Mouse (Mus musculus): ENCODE measurements at regions not wholly inside any gene's neighbourhood (a gene's known extent, or its start where the extent isn't known, plus 50 kb on each side); places are given as distances from the start of the nearest gene placed in this dataset.
"Not testable (repeated sequence)": the region's sequence is repeated elsewhere in the genome, so short reads cannot be mapped to it uniquely, and the experiment has no call there.

DNA sequence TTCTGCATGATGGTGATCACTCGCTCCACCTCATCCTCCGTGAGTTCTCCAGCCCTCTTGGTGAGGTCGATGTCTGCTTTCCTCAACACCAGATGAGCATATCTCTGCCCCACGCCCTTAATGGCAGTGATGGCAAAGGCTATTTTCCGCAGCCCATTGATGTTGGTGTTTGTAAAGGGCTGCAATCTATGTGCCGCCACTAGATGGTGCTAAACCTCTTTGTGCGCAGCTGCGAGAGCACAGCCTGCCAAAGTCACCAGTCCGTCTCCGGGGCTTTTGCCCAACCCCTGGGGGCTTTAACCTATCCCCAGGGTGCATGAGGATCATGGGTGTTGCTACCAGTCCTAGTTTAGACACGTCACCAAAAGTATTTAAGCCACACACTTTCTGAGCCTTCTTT is 140.9 kb upstream of the Cts3 start:
- H3K27me3 ChIP-seq (ENCODE audit: control insufficient read depth, insufficient read depth, low read length); H3K4me1 ChIP-seq (ENCODE audit: control insufficient read depth, insufficient read depth, low read length); H3K27ac ChIP-seq (ENCODE audit: control insufficient read depth, insufficient read depth, low read depth, low read length); H3K36me3 ChIP-seq (ENCODE audit: control insufficient read depth, insufficient read depth, low read length): not testable (repeated sequence)
- peak overlapping the region; percentile 31; the same call in 1 of the 2 replicates for H3K4me3 ChIP-seq (ENCODE audit: control insufficient read depth, low read depth, low read length)
- TF ChIP-seq CTCF (IDR thresholded peaks at IDR 0.05; ENCODE audit: control insufficient read depth, insufficient read depth, insufficient replicate concordance, low read depth, low read length): peak; percentile 53; the same call in 1 of the 2 replicates

DNA sequence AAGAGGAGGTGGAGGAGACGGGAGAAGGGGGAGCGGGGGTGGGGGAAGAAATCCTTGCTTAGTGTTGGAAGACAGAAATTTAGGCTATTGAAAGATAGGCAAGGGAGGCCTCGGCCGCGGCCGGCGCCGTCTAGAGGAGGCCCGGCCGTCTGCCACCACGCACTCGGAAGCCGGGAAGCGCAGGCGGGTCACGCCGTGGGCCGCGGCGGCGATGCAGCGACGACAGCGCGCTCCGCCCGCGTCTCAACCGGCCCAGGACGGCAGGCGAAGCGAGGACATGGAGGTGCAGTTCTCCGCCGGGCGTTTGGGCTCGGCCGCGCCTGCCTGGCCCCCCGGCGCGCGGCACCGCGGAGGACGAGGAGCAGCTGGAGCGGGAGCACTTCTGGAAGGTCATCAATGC is 95.8 kb upstream of the Cts3 start:
- Histone ChIP-seq H3K27me3 (ENCODE audit: control insufficient read depth, insufficient read depth, low read length) (no peaks in the 10 kb centered on the region), H3K36me3 (ENCODE audit: control insufficient read depth, insufficient read depth, low read length) (no peaks in the 10 kb centered on the region), H3K4me3 (ENCODE audit: control insufficient read depth, low read depth, low read length) (peak overlapping the region; percentile 73), H3K4me1 (ENCODE audit: control insufficient read depth, insufficient read depth, low read length) (no peaks in the 10 kb centered on the region; the same call in 1 of the 2 replicates), H3K27ac (ENCODE audit: control insufficient read depth, insufficient read depth, low read depth, low read length) (no peak overlapping the region)
- TF ChIP-seq CTCF (IDR thresholded peaks at IDR 0.05; ENCODE audit: control insufficient read depth, insufficient read depth, insufficient replicate concordance, low read depth, low read length) (no peak), POLR2A (IDR thresholded peaks at IDR 0.05; ENCODE audit: control insufficient read depth, low read depth, low read length) (no peak)

All from testis, adult 2 months (tissue).